Mouse (Mus musculus) ovary, postnatal 14 days (tissue): ENCODE data around the gene Bsx.

ENCODE experiments used
- DNase-seq: peaks from one replicate; pipeline ENCODE4 v3.0.0; 2022; ENCODE audit warnings: low spot score

Bsx gene

GRCm38 (mm10) chr9:40892456-40892855 is 18.5 kb downstream of the Bsx start:
- no peak for DNase-seq

GRCm38 (mm10) chr9:40907413-40907812 is 33.5 kb downstream of the Bsx start:
- no peak for DNase-seq

GRCm38 (mm10) chr9:40908411-40908810 is 34.5 kb downstream of the Bsx start:
- DNase-seq = no peak

- no peak for DNase-seq
Observed at GRCm38 (mm10) chr9:40908915-40909314, 35.0 kb downstream of the Bsx start.

- DNase-seq = no peak
Observed at GRCm38 (mm10) chr9:40917871-40918613, 44.1 kb downstream of the Bsx start.

GRCm38 (mm10) chr9:40927351-40927980 is 53.5 kb downstream of the Bsx start:
- no peak for DNase-seq
